Mouse (Mus musculus): ENCODE measurements at regions not wholly inside any gene's neighbourhood (a gene's known extent, or its start where the extent isn't known, plus 50 kb on each side); places are given as distances from the start of the nearest gene placed in this dataset.

GRCm38 (mm10) chr15:24422333-24422942 is 991.1 kb downstream of the Basp1 start:
- DNase-seq (ENCODE audit: low spot score) (no peak), ATAC-seq (ENCODE audit: insufficient read depth, low read depth) (no peak)
- H3K4me2 ChIP-seq (ENCODE audit: low read depth, low read length) = no peak overlapping the region
- no peak overlapping the region for H3K9ac ChIP-seq (replicated peaks; ENCODE audit: low read depth, low read length)
- no peak overlapping the region for H3K27ac ChIP-seq (ENCODE audit: low read depth)
- no peaks in the 10 kb centered on the region for H3K9me3 ChIP-seq (replicated peaks; ENCODE audit: control insufficient read depth, low read length)
- no peaks in the 10 kb centered on the region for H3K36me3 ChIP-seq (replicated peaks; ENCODE audit: control insufficient read depth, insufficient read depth, low read length)
- WGBS = 45% methylated on average over 2 of the region's 2 CpGs
- H3K27me3 ChIP-seq (ENCODE audit: control insufficient read depth, insufficient read depth, low read length) = no peaks in the 10 kb centered on the region
- H3K4me1 ChIP-seq (ENCODE audit: control insufficient read depth, insufficient read depth) = no peaks in the 10 kb centered on the region
- no peak overlapping the region for H3K4me3 ChIP-seq (ENCODE audit: low read depth, low read length)
- no peak for TF ChIP-seq CTCF (IDR thresholded peaks at IDR 0.05; ENCODE audit: low read depth)
- no peak for TF ChIP-seq EP300 (IDR thresholded peaks at IDR 0.05; ENCODE audit: low read depth)

GRCm38 (mm10) chr15:24419736-24420135 is 993.8 kb downstream of the Basp1 start:
- H3K36me3 ChIP-seq (replicated peaks; ENCODE audit: control insufficient read depth, insufficient read depth, low read length) = no peaks in the 10 kb centered on the region
- no peaks in the 10 kb centered on the region for H3K4me1 ChIP-seq (ENCODE audit: control insufficient read depth, insufficient read depth)
- no peak for ATAC-seq (ENCODE audit: insufficient read depth, low read depth)
- TF ChIP-seq EP300 (IDR thresholded peaks at IDR 0.05; ENCODE audit: low read depth) (no peak), CTCF (IDR thresholded peaks at IDR 0.05; ENCODE audit: low read depth) (no peak)
- no peak overlapping the region for H3K4me3 ChIP-seq (ENCODE audit: low read depth, low read length)
- no peak overlapping the region for H3K4me2 ChIP-seq (ENCODE audit: low read depth, low read length)
- H3K9ac ChIP-seq (replicated peaks; ENCODE audit: low read depth, low read length) = no peak overlapping the region
- DNase-seq (ENCODE audit: low spot score) = no peak
- H3K27ac ChIP-seq (ENCODE audit: low read depth) = no peak overlapping the region
- no peaks in the 10 kb centered on the region for H3K27me3 ChIP-seq (ENCODE audit: control insufficient read depth, insufficient read depth, low read length)
- no peaks in the 10 kb centered on the region for H3K9me3 ChIP-seq (replicated peaks; ENCODE audit: control insufficient read depth, low read length)
- 68% methylated on average over 1 of the region's 1 CpGs for whole genome bisulfite sequencing

- ATAC-seq (ENCODE audit: insufficient read depth, low read depth) = no peak
- no peak overlapping the region for H3K4me3 ChIP-seq (ENCODE audit: low read depth, low read length)
- H3K9ac ChIP-seq (replicated peaks; ENCODE audit: low read depth, low read length) = no peak overlapping the region
- no peaks in the 10 kb centered on the region for H3K36me3 ChIP-seq (replicated peaks; ENCODE audit: control insufficient read depth, insufficient read depth, low read length)
- DNase-seq (ENCODE audit: low spot score) = no peak
- no peaks in the 10 kb centered on the region for H3K9me3 ChIP-seq (replicated peaks; ENCODE audit: control insufficient read depth, low read length)
- no peak overlapping the region for H3K4me2 ChIP-seq (ENCODE audit: low read depth, low read length)
- H3K27me3 ChIP-seq (ENCODE audit: control insufficient read depth, insufficient read depth, low read length) = no peaks in the 10 kb centered on the region
- no peaks in the 10 kb centered on the region for H3K4me1 ChIP-seq (ENCODE audit: control insufficient read depth, insufficient read depth)
- H3K27ac ChIP-seq (ENCODE audit: low read depth) = no peak overlapping the region
- TF ChIP-seq CTCF (IDR thresholded peaks at IDR 0.05; ENCODE audit: low read depth) = no peak
- TF ChIP-seq EP300 (IDR thresholded peaks at IDR 0.05; ENCODE audit: low read depth) = no peak
- 72% methylated on average over 1 of the region's 1 CpGs for WGBS
Observed at GRCm38 (mm10) chr15:24419186-24419585, 994.4 kb downstream of the Basp1 start.

DNA sequence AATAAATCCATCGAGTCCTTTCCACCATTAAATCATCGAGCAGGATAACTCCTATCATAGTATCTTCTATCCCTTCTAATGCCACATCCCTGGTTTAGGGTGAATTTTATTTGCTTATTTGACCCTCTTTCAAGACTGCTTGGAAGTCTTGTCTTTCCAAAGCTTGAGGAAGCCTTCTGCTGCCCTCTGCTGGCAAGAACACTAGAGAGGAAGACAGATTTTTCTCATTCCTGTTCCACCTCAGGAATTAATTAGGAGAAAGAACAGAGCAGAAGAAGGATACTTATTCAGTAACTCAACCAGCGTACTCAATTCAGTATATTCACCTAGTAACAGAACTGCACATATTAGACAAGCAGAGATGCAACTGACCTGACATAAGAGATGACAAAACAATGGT is 1005.9 kb downstream of the Basp1 start:
- no peaks in the 10 kb centered on the region for H3K36me3 ChIP-seq (replicated peaks; ENCODE audit: control insufficient read depth, insufficient read depth, low read length)
- H3K9me3 ChIP-seq (replicated peaks; ENCODE audit: control insufficient read depth, low read length) = no peaks in the 10 kb centered on the region
- H3K4me1 ChIP-seq (ENCODE audit: control insufficient read depth, insufficient read depth) = no peaks in the 10 kb centered on the region
- no peaks in the 10 kb centered on the region for H3K27me3 ChIP-seq (ENCODE audit: control insufficient read depth, insufficient read depth, low read length)
- TF ChIP-seq EP300 (IDR thresholded peaks at IDR 0.05; ENCODE audit: low read depth) (no peak), CTCF (IDR thresholded peaks at IDR 0.05; ENCODE audit: low read depth) (peak; percentile 49)
- no peak overlapping the region for H3K4me2 ChIP-seq (ENCODE audit: low read depth, low read length)
- H3K9ac ChIP-seq (replicated peaks; ENCODE audit: low read depth, low read length) = no peak overlapping the region
- ATAC-seq (ENCODE audit: insufficient read depth, low read depth) (no peak), DNase-seq (ENCODE audit: low spot score) (no peak)
- no peak overlapping the region for H3K27ac ChIP-seq (ENCODE audit: low read depth)
- WGBS = 49% methylated on average over 3 of the region's 3 CpGs
- H3K4me3 ChIP-seq (ENCODE audit: low read depth, low read length) = no peak overlapping the region

DNA sequence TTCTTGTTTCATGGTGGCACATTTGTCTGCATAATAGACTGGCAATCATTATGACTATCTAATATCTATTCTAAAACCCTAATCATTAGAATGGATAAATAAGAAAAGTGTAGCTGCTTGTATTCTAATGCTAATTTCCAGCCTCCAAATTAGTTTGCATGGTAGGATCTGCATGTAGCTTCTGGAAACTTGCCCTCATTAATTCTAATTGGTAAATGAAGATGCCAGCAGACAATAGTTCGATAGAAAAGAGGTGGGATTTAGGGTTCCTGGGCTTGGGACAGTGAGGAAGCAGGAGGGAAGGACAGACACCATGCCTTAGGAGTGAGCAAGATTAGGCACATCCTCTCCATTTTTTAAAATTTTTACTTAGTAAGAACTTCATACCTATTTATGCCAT is 1008.3 kb downstream of the Basp1 start:
- no peak overlapping the region for H3K27ac ChIP-seq (ENCODE audit: low read depth)
- H3K4me2 ChIP-seq (ENCODE audit: low read depth, low read length) = no peak overlapping the region
- H3K36me3 ChIP-seq (replicated peaks; ENCODE audit: control insufficient read depth, insufficient read depth, low read length) = no peaks in the 10 kb centered on the region
- no peaks in the 10 kb centered on the region for H3K27me3 ChIP-seq (ENCODE audit: control insufficient read depth, insufficient read depth, low read length)
- WGBS = 59% methylated on average over 1 of the region's 1 CpGs
- H3K9me3 ChIP-seq (replicated peaks; ENCODE audit: control insufficient read depth, low read length) = no peaks in the 10 kb centered on the region
- no peak for TF ChIP-seq EP300 (IDR thresholded peaks at IDR 0.05; ENCODE audit: low read depth)
- no peak for TF ChIP-seq CTCF (IDR thresholded peaks at IDR 0.05; ENCODE audit: low read depth)
- H3K9ac ChIP-seq (replicated peaks; ENCODE audit: low read depth, low read length) = no peak overlapping the region
- DNase-seq (ENCODE audit: low spot score) (no peak), ATAC-seq (ENCODE audit: insufficient read depth, low read depth) (no peak)
- H3K4me1 ChIP-seq (ENCODE audit: control insufficient read depth, insufficient read depth) = no peaks in the 10 kb centered on the region
- no peak overlapping the region for H3K4me3 ChIP-seq (ENCODE audit: low read depth, low read length)

GRCm38 (mm10) chr15:24400088-24400487 is 1013.5 kb downstream of the Basp1 start:
- no peak overlapping the region for H3K4me3 ChIP-seq (ENCODE audit: low read depth, low read length)
- no peak overlapping the region for H3K9ac ChIP-seq (replicated peaks; ENCODE audit: low read depth, low read length)
- H3K4me2 ChIP-seq (ENCODE audit: low read depth, low read length) = no peak overlapping the region
- no peaks in the 10 kb centered on the region for H3K9me3 ChIP-seq (replicated peaks; ENCODE audit: control insufficient read depth, low read length)
- DNase-seq (ENCODE audit: low spot score) = no peak
- WGBS = 67% methylated on average over 2 of the region's 2 CpGs
- no peaks in the 10 kb centered on the region for H3K36me3 ChIP-seq (replicated peaks; ENCODE audit: control insufficient read depth, insufficient read depth, low read length)
- no peaks in the 10 kb centered on the region for H3K4me1 ChIP-seq (ENCODE audit: control insufficient read depth, insufficient read depth)
- ATAC-seq (ENCODE audit: insufficient read depth, low read depth) = no peak
- TF ChIP-seq CTCF (IDR thresholded peaks at IDR 0.05; ENCODE audit: low read depth) (no peak), EP300 (IDR thresholded peaks at IDR 0.05; ENCODE audit: low read depth) (no peak)
- no peak overlapping the region for H3K27ac ChIP-seq (ENCODE audit: low read depth)
- no peaks in the 10 kb centered on the region for H3K27me3 ChIP-seq (ENCODE audit: control insufficient read depth, insufficient read depth, low read length)

All from heart, postnatal 0 days (tissue).